Mouse (Mus musculus) kidney, postnatal 0 days (tissue): ENCODE data around the gene Ppp3ca. TPM values are rescaled to one million over a fixed set of nuclear protein-coding genes. Genes with fewer than 3 reads are reported as not detected.

Experiments used
- ATAC-seq: fragments of 200-750 bp; cut with Nextera tagmentation; replicated peaks from 2 replicates; pipeline ENCODE4 v1.8.0; 2017; ENCODE audit warnings: low read depth, moderate number of reproducible peaks, moderate TSS enrichment, moderate library complexity; ENCODE audit not compliant: low FRiP score
- DNase-seq: peaks from one replicate; pipeline ENCODE4 v3.0.0-alpha.2; 2016; ENCODE audit warnings: low spot score
- H3K27ac ChIP-seq: fragments of 300-500 bp; sonication (generic); 2 replicates; pipeline ENCODE4 v1.5.1; 2014; ENCODE audit warnings: mild to moderate bottlenecking
- H3K27me3 ChIP-seq: fragments of 300-500 bp; sonication (generic); 2 replicates; pipeline ENCODE4 v1.6.1; 2014; ENCODE audit warnings: low read length, mixed read lengths; ENCODE audit not compliant: insufficient read depth
- H3K36me3 ChIP-seq: fragments of 300-500 bp; sonication (generic); 2 replicates; pipeline ENCODE4 v1.6.1; 2014; ENCODE audit warnings: low read length, mixed read lengths; ENCODE audit not compliant: insufficient read depth
- H3K4me1 ChIP-seq: fragments of 300-500 bp; sonication (generic); replicated peaks from 2 replicates; pipeline ENCODE4 v1.6.1; 2014; ENCODE audit warnings: antibody characterized with exemption, low read length, mixed read lengths; ENCODE audit not compliant: insufficient read depth
- H3K4me2 ChIP-seq: fragments of 300-500 bp; sonication (generic); 2 replicates; pipeline ENCODE4 v1.6.1; 2014; ENCODE audit warnings: mild to moderate bottlenecking, low read length, moderate library complexity, mixed read lengths
- H3K4me3 ChIP-seq: fragments of 300-500 bp; sonication (generic); replicated peaks from 2 replicates; pipeline ENCODE4 v1.5.1; 2014; ENCODE audit warnings: low read depth, low read length
- H3K9ac ChIP-seq: fragments of 300-500 bp; sonication (generic); 2 replicates; pipeline ENCODE4 v1.6.1; 2014; ENCODE audit warnings: low read depth, low read length
- H3K9me3 ChIP-seq: fragments of 300-500 bp; sonication (generic); replicated peaks from 2 replicates; pipeline ENCODE4 v1.6.1; 2016; ENCODE audit warnings: low read length, inconsistent platforms, mixed read lengths
- CTCF ChIP-seq: IDR thresholded peaks from 2 replicates; pipeline ENCODE4 v1.5.1; 2016; ENCODE audit warnings: antibody characterized with exemption, low read depth, mild to moderate bottlenecking, moderate library complexity
- WGBS: fragments of 180-500 bp; shearing (Covaris S2); extraction: QIAGEN DNeasy Blood & Tissue Kit; methylation state at CpG from one replicate; pipeline ENCODE4 v1.1.7; 2014; 5-methylcytosine and 5-hydroxymethylcytosine counted together
- polyA plus RNA-seq: library from polyadenylated mRNA; unstranded; fragments of >200 nt; fragmentation: Nextera tagmentation; extraction: Ambion mirVana; gene quantifications from 2 replicates; pipeline ENCODE4 v1.2.1, GENCODE M21; 2015

Gene Ppp3ca
- polyA plus RNA-seq, 1 experiment from 2014 or later, result 66.1 TPM

DNA sequence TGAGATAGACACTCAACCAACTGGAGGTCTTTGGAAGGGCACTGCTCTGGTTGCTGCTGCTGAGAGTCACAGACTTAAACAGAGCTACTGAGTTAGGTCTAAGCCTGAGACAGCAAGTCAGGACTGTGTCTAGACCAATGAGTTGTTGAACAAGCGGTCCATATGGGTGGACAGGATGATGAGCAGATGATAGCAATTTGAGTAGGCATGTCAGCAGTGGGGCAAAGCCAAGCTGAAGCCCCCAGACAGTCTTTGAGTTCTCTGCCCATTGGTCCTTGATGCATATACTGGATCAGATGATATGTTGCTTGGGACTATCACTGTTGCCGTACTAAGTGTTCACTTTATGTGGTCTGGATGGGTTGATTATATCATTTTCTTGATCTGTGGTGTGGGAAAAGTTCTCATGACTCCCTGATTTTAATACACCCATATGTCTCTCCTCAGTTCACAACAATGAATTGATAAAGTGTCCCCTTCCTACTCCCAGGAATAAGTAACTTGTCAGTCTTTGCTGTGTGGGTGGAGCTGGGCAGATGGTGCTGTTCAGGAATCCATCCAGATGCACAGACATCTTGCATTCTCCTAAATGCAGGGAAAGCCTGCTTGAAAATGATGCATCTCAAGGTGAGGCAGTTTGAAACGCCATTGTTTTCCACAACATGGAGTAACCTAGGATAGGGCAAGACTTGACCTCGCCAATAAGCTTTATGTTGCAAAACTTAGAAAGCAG lies 44.5 kb downstream of the Ppp3ca start:
- WGBS, result 96% methylated on average over 4 of the region's 4 CpGs
- TF ChIP-seq CTCF, result no peak
- Histone ChIP-seq H3K27me3 (no peaks in the 10 kb centered on the region), H3K4me3 (no peak overlapping the region), H3K4me2 (no peak overlapping the region), H3K9me3 (no peaks in the 10 kb centered on the region), H3K27ac (no peak overlapping the region), H3K9ac (no peak overlapping the region), H3K36me3 (no peaks in the 10 kb centered on the region), H3K4me1 (0 out of 2 replicates have a peak, but pooled peaks cover 5% of the 10 kb centered on the region)
- no peak for ATAC-seq
- DNase-seq, result no peak

DNA sequence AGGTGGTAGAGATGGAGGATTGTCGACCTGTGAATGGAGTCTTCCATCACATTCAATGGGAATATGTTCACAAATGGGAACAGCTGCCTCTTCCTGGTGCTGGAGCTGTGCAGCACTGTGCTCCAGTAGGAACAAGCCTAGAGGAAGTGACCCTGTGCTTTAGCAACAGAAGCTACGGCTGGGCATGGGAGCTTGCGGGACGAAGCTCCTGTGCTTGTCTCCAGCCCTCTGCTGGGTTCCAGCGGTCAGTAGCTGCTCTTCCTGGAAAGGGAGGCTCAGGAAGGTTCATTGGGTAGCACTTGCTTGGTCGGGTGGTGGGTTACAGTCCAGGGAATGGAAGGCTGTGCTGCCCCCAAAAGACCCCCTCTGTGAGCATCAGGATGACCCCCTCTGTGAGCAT lies 46.3 kb downstream of the Ppp3ca start:
- DNase-seq (no peak), ATAC-seq (no peak)
- Histone ChIP-seq H3K27ac (no peak overlapping the region), H3K36me3 (no peaks in the 10 kb centered on the region), H3K4me3 (no peak overlapping the region), H3K9ac (no peak overlapping the region), H3K4me2 (no peak overlapping the region), H3K27me3 (no peaks in the 10 kb centered on the region), H3K9me3 (no peaks in the 10 kb centered on the region), H3K4me1 (no peaks in the 10 kb centered on the region)
- no peak for TF ChIP-seq CTCF
- 76% methylated on average over 6 of the region's 6 CpGs for WGBS

DNA sequence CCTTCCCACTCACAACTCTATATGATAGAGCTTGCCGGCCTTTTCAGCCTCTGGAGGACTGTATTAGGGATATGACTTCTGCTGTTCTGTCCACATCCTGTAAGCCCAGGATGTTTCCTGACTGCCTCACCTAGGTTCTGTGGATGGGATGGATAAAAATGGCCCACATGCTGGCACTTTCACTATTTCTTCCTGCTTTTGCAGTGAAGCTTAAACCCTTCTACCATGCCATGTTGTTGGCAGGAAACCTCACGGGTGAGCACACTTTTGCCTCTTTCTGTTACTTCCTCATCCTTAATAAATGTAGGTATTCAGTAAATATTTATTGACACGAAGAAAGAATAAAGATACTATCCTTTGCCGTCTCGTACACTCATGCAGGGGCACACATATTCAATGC lies 48.5 kb downstream of the Ppp3ca start:
- DNase-seq (no peak), ATAC-seq (no peak)
- H3K9me3 ChIP-seq, result no peaks in the 10 kb centered on the region
- no peak overlapping the region for H3K4me3 ChIP-seq
- WGBS, result 92% methylated on average over 5 of the region's 5 CpGs
- H3K27ac ChIP-seq, result no peak overlapping the region
- no peak overlapping the region for H3K9ac ChIP-seq
- no peaks in the 10 kb centered on the region for H3K36me3 ChIP-seq
- H3K27me3 ChIP-seq, result no peaks in the 10 kb centered on the region
- 0 out of 2 replicates have a peak, but pooled peaks cover 3% of the 10 kb centered on the region for H3K4me1 ChIP-seq
- TF ChIP-seq CTCF, result no peak
- no peak overlapping the region for H3K4me2 ChIP-seq

DNA sequence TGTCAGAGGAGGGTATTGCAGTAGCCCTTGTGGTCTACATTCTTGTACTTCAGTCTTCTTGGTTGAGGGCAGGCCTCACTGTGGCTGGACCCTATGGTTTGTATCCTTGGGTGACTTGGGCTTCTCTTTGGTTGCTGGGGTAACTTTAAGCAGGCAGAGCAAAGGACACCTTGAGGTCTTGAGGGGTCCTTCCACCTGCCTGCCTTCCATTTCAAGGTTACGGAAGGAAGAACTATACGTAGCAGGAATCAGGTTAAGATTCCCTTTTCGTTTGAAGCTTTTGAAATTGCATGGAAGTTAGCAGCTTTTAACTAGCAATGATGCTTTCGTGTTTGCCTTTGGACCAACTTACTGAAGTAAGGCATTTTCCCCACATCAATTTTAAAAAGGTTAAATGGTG lies 51.3 kb downstream of the Ppp3ca start:
- Histone ChIP-seq H3K4me2 (no peak overlapping the region), H3K4me1 (peaks cover 7% of the 10 kb centered on the region; the same call in 1 of the 2 replicates), H3K27ac (no peak overlapping the region), H3K27me3 (no peaks in the 10 kb centered on the region), H3K36me3 (no peaks in the 10 kb centered on the region), H3K9ac (no peak overlapping the region), H3K9me3 (no peaks in the 10 kb centered on the region), H3K4me3 (no peak overlapping the region)
- no peak for DNase-seq
- no peak for ATAC-seq
- WGBS, result 66% methylated on average over 4 of the region's 4 CpGs
- TF ChIP-seq CTCF, result no peak

DNA sequence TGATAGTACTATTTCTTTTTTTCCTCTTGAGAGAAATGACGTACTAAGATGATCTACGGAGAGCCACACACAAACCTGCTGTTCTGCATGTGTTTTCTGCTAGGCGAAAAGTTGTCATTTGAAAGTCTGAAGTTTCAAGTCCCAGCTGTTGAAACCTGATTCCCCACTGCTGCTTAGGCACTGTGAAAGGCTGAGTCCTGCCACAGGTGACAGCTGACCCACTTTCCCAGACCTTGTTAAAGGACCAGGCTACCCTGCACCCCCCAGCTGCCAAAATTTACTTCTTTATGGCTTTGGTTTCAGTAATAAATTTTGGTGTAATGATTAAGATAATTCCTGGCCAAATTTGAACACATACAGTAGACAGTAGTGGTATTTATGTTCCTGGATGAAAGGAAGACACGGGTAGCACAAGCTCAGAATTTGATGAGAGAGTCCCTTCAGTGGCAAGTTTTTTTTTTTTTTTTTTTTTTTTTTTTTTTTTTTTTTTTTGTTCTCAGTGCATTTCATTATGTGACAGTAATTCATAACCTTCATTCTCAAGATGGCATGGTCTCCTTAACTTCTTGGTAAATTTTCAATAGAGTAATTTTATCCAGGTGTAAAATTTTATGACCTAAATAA lies 52.0 kb downstream of the Ppp3ca start:
- Histone ChIP-seq H3K4me2 (no peak overlapping the region), H3K36me3 (no peaks in the 10 kb centered on the region), H3K27me3 (no peaks in the 10 kb centered on the region), H3K9me3 (no peaks in the 10 kb centered on the region), H3K27ac (no peak overlapping the region), H3K4me3 (no peak overlapping the region), H3K4me1 (peaks cover 7% of the 10 kb centered on the region; the same call in 1 of the 2 replicates), H3K9ac (no peak overlapping the region)
- ATAC-seq, result no peak
- peak; percentile 52 for DNase-seq
- no peak for TF ChIP-seq CTCF
- 36% methylated on average over 4 of the region's 4 CpGs for WGBS

DNA sequence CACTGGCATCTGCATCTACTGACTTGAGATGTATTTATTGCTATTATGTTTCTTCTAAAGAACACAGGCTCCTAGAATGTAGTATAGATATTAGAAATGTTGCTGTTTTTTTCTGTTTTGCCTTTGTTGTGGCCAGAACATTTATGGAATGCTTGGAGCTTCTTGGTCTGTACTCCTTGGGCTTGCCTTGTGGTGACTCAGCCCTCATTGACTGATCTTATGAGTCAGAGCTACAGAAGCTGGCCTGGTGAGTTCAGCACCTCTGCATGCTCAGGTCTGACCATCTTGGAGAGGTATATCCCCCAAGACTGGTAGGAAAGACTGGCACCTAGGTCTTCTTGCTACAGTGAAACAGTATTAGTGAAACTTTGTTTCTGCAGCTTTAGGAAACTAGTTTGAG lies 52.6 kb downstream of the Ppp3ca start:
- no peaks in the 10 kb centered on the region for H3K27me3 ChIP-seq
- no peaks in the 10 kb centered on the region for H3K9me3 ChIP-seq
- 0 out of 2 replicates have a peak, but pooled peaks have one; percentile 13 for ATAC-seq
- H3K9ac ChIP-seq, result no peak overlapping the region
- no peak overlapping the region for H3K27ac ChIP-seq
- peaks cover 7% of the 10 kb centered on the region; the same call in 1 of the 2 replicates for H3K4me1 ChIP-seq
- no peak overlapping the region for H3K4me2 ChIP-seq
- no peaks in the 10 kb centered on the region for H3K36me3 ChIP-seq
- no peak overlapping the region for H3K4me3 ChIP-seq
- TF ChIP-seq CTCF, result no peak
- no peak for DNase-seq
